Mouse (Mus musculus) neural tube, embryonic 14.5 days (tissue): ENCODE results near the gene Pik3r5. TPM values are rescaled to one million over a fixed set of nuclear protein-coding genes. Genes with fewer than 3 reads are reported as not detected.

Experiments
- ATAC-seq: fragments of 200-750 bp; cut with Nextera tagmentation; 2 replicates; pipeline ENCODE4 v1.8.0; 2017; ENCODE audit warnings: low read depth, mild to moderate bottlenecking, moderate TSS enrichment, moderate library complexity
- H3K27ac ChIP-seq: fragments of 300-500 bp; sonication (generic); 2 replicates; pipeline ENCODE4 v1.5.1; 2014; ENCODE audit warnings: low read depth, mild to moderate bottlenecking, control low read depth, low read length, moderate library complexity, mixed read lengths
- H3K27me3 ChIP-seq: fragments of 300-500 bp; sonication (generic); 2 replicates; pipeline ENCODE4 v1.6.1; 2014; ENCODE audit warnings: low read length; ENCODE audit not compliant: control insufficient read depth, insufficient read depth
- H3K36me3 ChIP-seq: fragments of 300-500 bp; sonication (generic); 2 replicates; pipeline ENCODE4 v1.6.1; 2014; ENCODE audit warnings: low read length, mixed read lengths; ENCODE audit not compliant: control insufficient read depth, insufficient read depth
- H3K4me1 ChIP-seq: fragments of 300-500 bp; sonication (generic); 2 replicates; pipeline ENCODE4 v1.6.1; 2014; ENCODE audit warnings: low read length; ENCODE audit not compliant: control insufficient read depth, insufficient read depth
- H3K4me2 ChIP-seq: fragments of 300-500 bp; sonication (generic); 2 replicates; pipeline ENCODE4 v1.6.1; 2014; ENCODE audit warnings: mild to moderate bottlenecking, low read depth, low read length, control low read depth
- H3K4me3 ChIP-seq: fragments of 300-500 bp; sonication (generic); 2 replicates; pipeline ENCODE4 v1.5.1; 2014; ENCODE audit warnings: low read depth, low read length, control low read depth, mixed read lengths
- H3K9ac ChIP-seq: fragments of 300-500 bp; sonication (generic); replicated peaks from 2 replicates; pipeline ENCODE4 v1.6.1; 2014; ENCODE audit warnings: low read depth, mild to moderate bottlenecking, control low read depth, low read length, mixed read lengths
- H3K9me3 ChIP-seq: fragments of 300-500 bp; sonication (generic); 2 replicates; pipeline ENCODE4 v1.6.1; 2016; ENCODE audit warnings: low read length; ENCODE audit not compliant: control insufficient read depth
- WGBS: fragments of 180-500 bp; shearing (Covaris S2); extraction: QIAGEN DNeasy Blood & Tissue Kit; methylation state at CpG from one replicate; pipeline ENCODE4 v1.1.7; 2014; 5-methylcytosine and 5-hydroxymethylcytosine counted together
- polyA plus RNA-seq: library from polyadenylated mRNA; unstranded; fragments of >200 nt; fragmentation: Nextera tagmentation; extraction: Ambion mirVana; gene quantifications from 2 replicates; pipeline ENCODE4 v1.2.1, GENCODE M21; 2014

The Pik3r5 gene
- polyA plus RNA-seq, 1 experiment from 2014 or later: 1.2 TPM

- no peak overlapping the region for H3K4me3 ChIP-seq
- H3K9me3 ChIP-seq: no peaks in the 10 kb centered on the region
- no peak overlapping the region for H3K27ac ChIP-seq
- no peaks in the 10 kb centered on the region for H3K36me3 ChIP-seq
- 77% methylated on average over 2 of the region's 2 CpGs for WGBS
- H3K9ac ChIP-seq: no peak overlapping the region
- ATAC-seq: no peak
- H3K4me2 ChIP-seq: no peak overlapping the region
- H3K4me1 ChIP-seq: no peaks in the 10 kb centered on the region
- H3K27me3 ChIP-seq: no peaks in the 10 kb centered on the region
Observed at GRCm38 (mm10) chr11:68465090-68465489, 33.2 kb downstream of the Pik3r5 start.

GRCm38 (mm10) chr11:68467441-68467840, 35.5 kb downstream of the Pik3r5 start:
- Histone ChIP-seq H3K9me3 (no peaks in the 10 kb centered on the region), H3K36me3 (no peaks in the 10 kb centered on the region), H3K4me2 (no peak overlapping the region), H3K27ac (no peak overlapping the region), H3K9ac (no peak overlapping the region), H3K27me3 (no peaks in the 10 kb centered on the region), H3K4me1 (no peaks in the 10 kb centered on the region), H3K4me3 (no peak overlapping the region)
- WGBS: 81% methylated on average over 7 of the region's 7 CpGs
- no peak for ATAC-seq

- H3K9ac ChIP-seq: no peak overlapping the region
- WGBS: 72% methylated on average over 9 of the region's 9 CpGs
- no peaks in the 10 kb centered on the region for H3K27me3 ChIP-seq
- H3K27ac ChIP-seq: no peak overlapping the region
- H3K4me3 ChIP-seq: no peak overlapping the region
- H3K36me3 ChIP-seq: no peaks in the 10 kb centered on the region
- H3K4me2 ChIP-seq: no peak overlapping the region
- no peaks in the 10 kb centered on the region for H3K4me1 ChIP-seq
- no peaks in the 10 kb centered on the region for H3K9me3 ChIP-seq
- ATAC-seq: no peak
Observed at GRCm38 (mm10) chr11:68467962-68468612, 36.2 kb downstream of the Pik3r5 start.

- no peak for ATAC-seq
- Histone ChIP-seq H3K9ac (no peak overlapping the region), H3K9me3 (no peaks in the 10 kb centered on the region), H3K4me2 (no peak overlapping the region), H3K36me3 (no peaks in the 10 kb centered on the region), H3K27ac (no peak overlapping the region), H3K27me3 (no peaks in the 10 kb centered on the region), H3K4me3 (no peak overlapping the region), H3K4me1 (no peaks in the 10 kb centered on the region)
- 93% methylated on average over 4 of the region's 4 CpGs for WGBS
Observed at GRCm38 (mm10) chr11:68468886-68469285, 37.0 kb downstream of the Pik3r5 start.

- Histone ChIP-seq H3K4me2 (no peak overlapping the region), H3K9ac (no peak overlapping the region), H3K36me3 (no peaks in the 10 kb centered on the region), H3K4me1 (no peaks in the 10 kb centered on the region), H3K27me3 (no peaks in the 10 kb centered on the region), H3K9me3 (no peaks in the 10 kb centered on the region), H3K27ac (no peak overlapping the region), H3K4me3 (no peak overlapping the region)
- WGBS: 86% methylated on average over 5 of the region's 5 CpGs
- no peak for ATAC-seq
Observed at GRCm38 (mm10) chr11:68472162-68472849, 40.4 kb downstream of the Pik3r5 start.

GRCm38 (mm10) chr11:68474600-68474999, 42.7 kb downstream of the Pik3r5 start:
- no peak for ATAC-seq
- Histone ChIP-seq H3K27me3 (no peaks in the 10 kb centered on the region), H3K4me3 (no peak overlapping the region), H3K27ac (no peak overlapping the region), H3K4me1 (no peaks in the 10 kb centered on the region), H3K4me2 (no peak overlapping the region), H3K9me3 (no peaks in the 10 kb centered on the region), H3K9ac (no peak overlapping the region), H3K36me3 (no peaks in the 10 kb centered on the region)
- WGBS: 81% methylated on average over 6 of the region's 6 CpGs

GRCm38 (mm10) chr11:68475676-68476075, 43.8 kb downstream of the Pik3r5 start:
- WGBS: 94% methylated on average over 7 of the region's 7 CpGs
- H3K9me3 ChIP-seq: no peaks in the 10 kb centered on the region
- H3K4me2 ChIP-seq: no peak overlapping the region
- no peak overlapping the region for H3K9ac ChIP-seq
- no peak overlapping the region for H3K4me3 ChIP-seq
- no peak for ATAC-seq
- no peak overlapping the region for H3K27ac ChIP-seq
- no peaks in the 10 kb centered on the region for H3K4me1 ChIP-seq
- no peaks in the 10 kb centered on the region for H3K36me3 ChIP-seq
- no peaks in the 10 kb centered on the region for H3K27me3 ChIP-seq

GRCm38 (mm10) chr11:68477661-68478060, 45.7 kb downstream of the Pik3r5 start:
- 89% methylated on average over 6 of the region's 6 CpGs for WGBS
- Histone ChIP-seq H3K27me3 (no peaks in the 10 kb centered on the region), H3K4me1 (no peaks in the 10 kb centered on the region), H3K27ac (no peak overlapping the region), H3K4me3 (no peak overlapping the region), H3K9ac (no peak overlapping the region), H3K36me3 (no peaks in the 10 kb centered on the region), H3K4me2 (no peak overlapping the region), H3K9me3 (no peaks in the 10 kb centered on the region)
- ATAC-seq: no peak

- no peak overlapping the region for H3K4me3 ChIP-seq
Observed at GRCm38 (mm10) chr11:68478574-68478981, 46.7 kb downstream of the Pik3r5 start.

More at GRCm38 (mm10) chr11:68478574-68478981, 46.7 kb downstream of the Pik3r5 start:
- H3K4me2 ChIP-seq: no peak overlapping the region
- ATAC-seq: no peak
- no peaks in the 10 kb centered on the region for H3K9me3 ChIP-seq
- H3K27me3 ChIP-seq: no peaks in the 10 kb centered on the region
- H3K9ac ChIP-seq: no peak overlapping the region
- no peak overlapping the region for H3K27ac ChIP-seq
- H3K36me3 ChIP-seq: no peaks in the 10 kb centered on the region
- H3K4me1 ChIP-seq: no peaks in the 10 kb centered on the region
- 73% methylated on average over 3 of the region's 3 CpGs for WGBS
